Mouse (Mus musculus) adrenal gland, postnatal 0 days (tissue): ENCODE results near the gene Gm2244. TPM values are rescaled to one million over a fixed set of nuclear protein-coding genes. Genes with fewer than 3 reads are reported as not detected.

Experiments used
- polyA plus RNA-seq: library from polyadenylated mRNA; unstranded; fragments of >200 nt; fragmentation: Nextera tagmentation; extraction: Ambion mirVana; gene quantifications from 2 replicates; pipeline ENCODE4 v1.2.1, GENCODE M21; 2015

Gm2244 gene
- 0.20 TPM in 1 of 2 replicates, not detected in the other for polyA plus RNA-seq

DNA sequence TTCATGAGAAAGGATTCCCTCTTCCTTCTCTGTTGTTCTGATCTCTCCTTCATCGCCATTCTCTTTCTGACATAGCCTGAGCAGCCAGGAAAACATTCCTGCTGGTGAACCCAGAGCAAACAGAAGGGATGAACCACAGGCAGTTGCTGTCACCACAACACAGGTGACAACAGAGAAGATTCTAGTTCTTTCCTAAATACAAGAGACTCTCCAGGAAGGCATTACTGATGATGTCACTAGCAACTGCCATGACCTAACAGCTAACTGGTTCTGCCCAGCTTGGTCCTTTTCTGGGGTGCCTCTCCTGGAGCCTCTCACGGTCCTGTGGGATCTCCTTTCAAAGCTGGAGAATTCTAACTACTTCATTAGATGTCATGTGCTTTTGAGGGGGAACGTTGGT is at the start of gene Gm2244:
Gm2244 (minus strand) TSS at position 101 of the 400 bp plus-strand sequence.

DNA sequence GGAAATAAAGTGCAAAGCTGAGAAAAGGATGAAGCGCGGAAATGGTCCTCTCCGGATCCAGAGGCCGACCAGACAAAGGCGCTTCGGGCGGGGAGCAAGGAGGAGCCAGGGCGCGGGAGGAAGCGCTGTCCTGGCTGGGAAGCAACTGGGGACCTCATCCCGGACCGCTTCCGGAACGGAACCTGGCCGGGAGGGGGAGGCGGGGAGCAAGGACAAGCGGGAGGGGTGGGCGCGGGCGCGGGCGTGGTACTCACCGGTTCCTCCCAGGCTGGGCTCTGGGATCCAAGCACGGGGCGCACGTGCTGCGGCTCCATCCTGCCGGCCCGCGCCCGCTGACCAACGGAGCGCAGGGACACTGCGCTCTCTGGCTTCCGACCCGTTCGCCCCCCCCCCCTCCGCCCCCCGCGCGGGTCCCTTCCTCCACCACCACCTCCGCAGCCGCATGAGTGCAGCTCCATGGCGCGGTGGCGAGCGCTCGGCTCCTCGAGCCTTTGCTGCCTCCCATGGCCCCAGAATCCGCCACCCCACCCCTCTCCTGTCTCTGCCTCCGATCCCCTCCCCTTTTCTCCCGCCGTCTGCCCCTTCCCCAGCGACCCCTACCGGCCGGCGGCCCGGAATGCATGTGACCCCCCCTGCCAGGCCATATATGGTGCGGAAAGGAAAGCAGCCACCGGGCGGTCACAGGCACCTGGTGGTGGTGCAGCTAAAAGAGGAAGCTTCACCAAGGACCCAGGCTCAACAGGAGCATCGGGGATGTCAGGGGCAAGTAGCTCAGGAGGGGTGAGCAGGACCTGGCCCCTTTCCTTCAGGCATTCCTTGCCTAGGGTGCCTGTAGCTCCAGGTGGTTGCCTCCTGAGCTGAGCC is 35.3 kb upstream of the Gm2244 start, which contains the start of gene Gm2237:
Gm2237 (minus strand) TSS at position 332 of the 864 bp plus-strand sequence.

Other genes with a start within 250 kb of the Gm2244 start
- gene Gm21738, start 131.0 kb downstream of the Gm2244 start, polyA plus RNA-seq: 0.25 and 0.91 TPM in 2 replicates
- gene Gm2237, start 35.2 kb upstream of the Gm2244 start, polyA plus RNA-seq: 1.1 and 1.7 TPM in 2 replicates
- gene Gm5458, start 52.6 kb upstream of the Gm2244 start, polyA plus RNA-seq: not detected in 2 replicates
- 39.6 and 40.7 TPM in 2 replicates for gene Nid2, start 201.3 kb upstream of the Gm2244 start, polyA plus RNA-seq